Mouse (Mus musculus): Measurements from ENCODE around the gene 9230112D13Rik.

DNA sequence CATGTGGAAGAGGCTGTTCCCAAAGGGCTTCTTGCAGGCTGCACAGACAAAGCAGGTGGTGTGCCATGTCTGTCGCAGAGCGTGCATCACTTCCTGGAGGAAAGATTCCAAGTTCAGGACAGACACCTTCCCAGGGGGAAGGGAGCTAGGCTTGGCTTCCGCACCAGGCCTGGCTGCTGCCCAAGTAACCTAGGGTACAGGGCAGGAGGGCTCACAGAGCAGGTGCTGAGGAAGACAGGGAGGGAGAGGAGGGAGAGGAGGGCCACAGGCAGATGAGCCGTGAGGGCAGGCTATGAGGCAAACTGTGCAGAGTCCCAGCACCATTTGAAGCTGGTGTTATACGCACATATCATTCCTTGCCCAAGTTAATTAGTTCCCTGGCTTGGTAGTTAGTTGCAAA, 19.3 kb upstream of the 9230112D13Rik start:
- TF ChIP-seq CTCF (conservative IDR thresholded peaks at IDR 0.05; ENCODE audit: low read length) (no peak), POU5F1 (IDR thresholded peaks at IDR 0.05; ENCODE audit: borderline replicate concordance, low read length) (no peak), NANOG (IDR thresholded peaks at IDR 0.05; ENCODE audit: borderline replicate concordance, low read length) (no peak)
